Mouse (Mus musculus) testis, adult 2 months (tissue): Measurements from ENCODE around the gene Olfr1110.

Experiments used
- CTCF ChIP-seq: fragments of 200-500 bp; IDR thresholded peaks from 2 replicates; pipeline ENCODE4 v1.5.1; 2012; ENCODE audit warnings: low read depth, mild to moderate bottlenecking, inconsistent platforms, low read length, moderate library complexity; ENCODE audit not compliant: control insufficient read depth, insufficient read depth, insufficient replicate concordance
- POLR2A ChIP-seq: fragments of 200-500 bp; IDR thresholded peaks from 2 replicates; pipeline ENCODE4 v1.6.1; 2012; ENCODE audit warnings: low read depth, mild to moderate bottlenecking, inconsistent platforms, low read length, moderate library complexity; ENCODE audit not compliant: control insufficient read depth

DNA sequence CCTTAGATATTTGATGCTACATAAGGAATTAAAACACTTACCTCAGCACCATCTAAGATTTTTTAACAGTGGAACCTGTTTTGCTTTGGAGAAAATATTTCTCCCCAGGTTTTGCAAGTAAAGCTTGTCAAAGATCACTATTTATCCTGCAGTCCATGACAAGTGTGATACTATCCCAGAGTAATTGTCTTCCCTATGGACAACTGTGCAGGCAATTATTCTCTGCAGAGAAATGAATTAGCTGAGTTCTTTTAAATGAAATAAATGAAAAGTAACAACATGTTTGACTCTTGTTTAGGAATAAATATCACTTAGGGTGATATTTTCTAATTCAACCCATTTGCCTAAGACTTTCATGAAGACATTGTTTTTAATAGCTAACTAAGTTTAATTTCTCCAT, 12.4 kb upstream of the Olfr1110 start, which contains the start of gene Olfr1111:
- TF ChIP-seq CTCF (no peak), POLR2A (no peak)
